Mouse (Mus musculus) ES-Bruce4 (cell line): ENCODE data around the gene Lars2.

Experiments used
- CTCF ChIP-seq: IDR thresholded peaks from one replicate; pipeline ENCODE4 v1.8.1; 2011; ENCODE audit warnings: low read depth, low read length
- POLR2A ChIP-seq: IDR thresholded peaks from one replicate; pipeline ENCODE4 v1.8.1; 2011; ENCODE audit warnings: low read length; ENCODE audit not compliant: insufficient read depth

DNA sequence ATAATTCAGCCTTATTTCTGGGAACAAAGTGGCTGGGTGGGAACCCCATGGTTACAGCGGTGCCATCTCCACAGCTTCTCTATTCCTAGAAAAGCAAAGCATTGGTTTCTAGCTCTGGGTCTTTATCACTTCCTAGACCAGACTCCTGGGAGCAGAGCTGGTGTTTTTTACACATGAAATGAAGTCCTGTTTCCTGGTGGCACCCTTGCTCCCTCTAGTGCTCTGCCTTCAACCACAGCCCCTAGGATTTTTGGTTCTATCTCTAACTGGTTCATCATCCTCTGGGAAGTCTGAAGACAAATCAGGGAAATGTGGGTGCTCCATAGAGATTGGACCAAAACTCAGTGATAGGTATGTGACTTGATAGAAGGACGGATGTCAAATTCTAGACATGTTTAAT lies 140.7 kb downstream of the Lars2 start:
- TF ChIP-seq POLR2A (no peak), CTCF (no peak)
